Mouse (Mus musculus) bone marrow, adult 2 months (tissue): ENCODE data around the gene Wdr1. TPM values are rescaled to one million over a fixed set of nuclear protein-coding genes. Genes with fewer than 3 reads are reported as not detected.
A peak's percentile ranks its signal among the peaks of the same experiment; 100 is the strongest.
"Not testable (repeated sequence)": the region's sequence is repeated elsewhere in the genome, so short reads cannot be mapped to it uniquely, and the experiment has no call there.

Experiments
- H3K27ac ChIP-seq: fragments of 200-500 bp; 2 replicates; pipeline ENCODE4 v1.5.1; 2012; ENCODE audit warnings: low read depth, mild to moderate bottlenecking, control low read depth, inconsistent platforms, low read length; ENCODE audit not compliant: control insufficient read depth, poor library complexity, insufficient read depth
- H3K4me1 ChIP-seq: fragments of 200-500 bp; 2 replicates; pipeline ENCODE4 v1.6.1; 2011; ENCODE audit warnings: low read length; ENCODE audit not compliant: control insufficient read depth, insufficient read depth
- H3K4me3 ChIP-seq: fragments of 200-500 bp; replicated peaks from 2 replicates; pipeline ENCODE3; 2011; ENCODE audit warnings: mild to moderate bottlenecking, low read depth, low read length, control low read depth; ENCODE audit not compliant: control insufficient read depth
- CTCF ChIP-seq: fragments of 200-500 bp; IDR thresholded peaks from 2 replicates; pipeline ENCODE4 v1.5.1; 2011; ENCODE audit warnings: low read length, control low read depth; ENCODE audit not compliant: control insufficient read depth, insufficient read depth
- POLR2A ChIP-seq: fragments of 200-500 bp; IDR thresholded peaks from 2 replicates; pipeline ENCODE4 v1.6.1; 2011; ENCODE audit warnings: low read depth, mild to moderate bottlenecking, control low read depth, low read length, borderline replicate concordance; ENCODE audit not compliant: control insufficient read depth
- WGBS: fragments of 180-500 bp; shearing (Covaris S2); methylation state at CpG from one replicate; pipeline ENCODE4 v1.1.7; 2018; 5-methylcytosine and 5-hydroxymethylcytosine counted together
- polyA plus RNA-seq: library from polyadenylated mRNA; stranded (reverse); fragments of >200 nt; gene quantifications from 2 replicates; pipeline ENCODE4 v1.2.4, GENCODE M21; 2011; ENCODE audit warnings: low replicate concordance; ENCODE audit not compliant: missing spikeins, insufficient read depth, insufficient read length

Gene Wdr1
- 57.3 and 107 TPM in 2 replicates for polyA plus RNA-seq

GRCm38 (mm10) chr5:38563121-38563520, at the start of gene Wdr1:
Gene Wdr1 (minus strand): TSS chr5:38563221.
- no peak for TF ChIP-seq POLR2A
- no peak for TF ChIP-seq CTCF
- WGBS, result 86% methylated on average over 2 of the region's 2 CpGs
- Histone ChIP-seq H3K4me1 (peaks cover 5% of the 10 kb centered on the region; the same call in 1 of the 2 replicates), H3K27ac (peak within 1 kb of the TSS; percentile 98), H3K4me3 (peak within 1 kb of the TSS; percentile 73)

DNA sequence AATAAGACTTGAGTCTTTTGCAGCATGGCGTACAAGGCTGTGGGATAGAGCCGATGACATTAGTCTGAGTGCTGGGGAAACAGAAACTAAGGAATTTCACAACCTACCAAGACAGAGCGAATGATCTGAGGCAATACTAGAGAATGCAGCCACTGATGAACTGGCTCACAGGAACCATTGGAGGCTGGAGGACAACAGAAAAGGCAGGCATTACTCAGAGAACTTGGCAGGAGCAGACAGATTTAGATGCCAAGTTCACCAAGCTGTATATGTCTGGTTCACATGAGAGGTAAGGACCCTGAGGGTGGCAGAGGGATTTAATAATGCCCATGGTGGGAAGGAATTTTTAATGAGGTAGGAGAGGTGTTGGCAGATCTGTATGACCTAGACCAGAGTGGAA, 48.1 kb upstream of the Wdr1 start:
- H3K4me1 ChIP-seq, result no peaks in the 10 kb centered on the region
- TF ChIP-seq POLR2A (no peak), CTCF (no peak)
- H3K4me3 ChIP-seq, result no peak overlapping the region
- H3K27ac ChIP-seq, result no peak overlapping the region
- 40% methylated on average over 3 of the region's 3 CpGs for WGBS

DNA sequence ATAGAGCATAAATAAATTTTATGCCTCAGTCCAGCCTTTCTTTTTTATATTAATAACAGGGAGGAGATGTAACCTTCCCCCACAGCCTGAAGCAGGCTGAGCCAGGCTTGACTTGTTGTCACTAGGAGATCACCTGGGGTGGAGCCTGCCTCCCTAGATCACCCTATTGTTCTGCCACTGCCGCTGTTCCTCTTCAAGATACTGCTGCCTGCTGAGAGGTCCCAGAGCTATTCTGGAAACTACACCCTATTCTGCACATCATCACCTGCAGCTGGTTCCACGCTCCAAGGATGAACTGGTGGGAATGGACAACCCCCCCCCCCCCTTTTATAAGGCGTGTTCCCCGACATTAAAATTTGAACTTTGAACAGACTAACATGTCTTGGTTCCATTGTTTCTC, 45.2 kb upstream of the Wdr1 start:
- H3K27ac ChIP-seq, H3K4me3 ChIP-seq, H3K4me1 ChIP-seq: not testable (repeated sequence)
- 84% methylated on average over 4 of the region's 4 CpGs for WGBS

GRCm38 (mm10) chr5:38598647-38599304, 35.8 kb upstream of the Wdr1 start:
- WGBS, result 50% methylated on average over 11 of the region's 11 CpGs
- Histone ChIP-seq H3K27ac (no peak overlapping the region), H3K4me1 (no peaks in the 10 kb centered on the region), H3K4me3 (no peak overlapping the region)
- no peak for TF ChIP-seq CTCF
- TF ChIP-seq POLR2A, result no peak

DNA sequence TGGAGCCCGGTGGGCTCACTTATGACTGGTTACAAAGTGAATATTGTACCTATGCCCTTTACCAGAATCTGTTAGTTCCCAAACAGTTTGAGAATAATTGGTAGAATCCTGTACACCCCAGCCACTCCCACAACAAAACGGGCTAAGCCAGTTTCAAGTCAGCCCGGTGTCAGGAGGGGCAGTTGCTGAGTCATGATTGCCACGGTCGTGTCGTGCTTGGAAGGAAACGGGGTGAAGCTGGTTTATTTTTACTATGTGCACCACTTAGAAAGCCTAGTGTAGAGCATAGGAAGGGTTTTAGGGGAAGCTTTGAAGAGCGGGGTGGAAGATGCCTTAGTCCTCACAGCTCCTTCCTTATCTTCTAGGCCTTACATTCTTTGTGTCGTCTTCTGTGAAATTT, 25.9 kb upstream of the Wdr1 start:
- Histone ChIP-seq H3K4me1 (no peaks in the 10 kb centered on the region), H3K27ac (no peak overlapping the region), H3K4me3 (no peak overlapping the region)
- TF ChIP-seq CTCF, result no peak
- no peak for TF ChIP-seq POLR2A
- WGBS, result 8% methylated on average over 9 of the region's 9 CpGs

- TF ChIP-seq POLR2A (no peak), CTCF (no peak)
- no peak overlapping the region for H3K4me3 ChIP-seq
- H3K4me1 ChIP-seq, result no peaks in the 10 kb centered on the region
- no peak overlapping the region for H3K27ac ChIP-seq
- WGBS, result 71% methylated on average over 2 of the region's 2 CpGs
Measured at GRCm38 (mm10) chr5:38585450-38585849, 22.4 kb upstream of the Wdr1 start.

- 70% methylated on average over 4 of the region's 4 CpGs for WGBS
- no peak overlapping the region for H3K4me3 ChIP-seq
- no peaks in the 10 kb centered on the region for H3K4me1 ChIP-seq
- TF ChIP-seq POLR2A (no peak), CTCF (no peak)
- H3K27ac ChIP-seq, result no peak overlapping the region
Measured at GRCm38 (mm10) chr5:38583026-38583425, 20.0 kb upstream of the Wdr1 start.

DNA sequence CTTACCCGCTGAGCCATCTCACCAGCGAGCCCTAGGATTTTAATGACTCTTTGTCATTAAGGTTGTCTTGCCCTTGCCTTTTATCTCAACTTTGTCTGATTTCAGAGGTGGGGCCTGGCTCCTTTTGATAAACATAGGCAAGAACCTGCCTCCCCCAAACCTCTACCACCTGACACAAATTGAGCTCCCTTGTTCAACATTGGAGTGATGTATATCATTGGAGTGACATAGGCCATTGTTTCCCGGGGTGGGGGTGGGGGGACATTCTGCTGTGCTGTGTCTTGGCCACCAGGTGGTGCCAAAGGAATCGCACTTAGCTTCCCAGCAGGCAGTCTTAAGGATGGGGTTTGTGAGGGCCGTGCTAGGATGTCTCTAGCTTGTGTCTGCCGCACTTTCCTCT, 17.7 kb upstream of the Wdr1 start:
- Histone ChIP-seq H3K27ac (no peak overlapping the region), H3K4me3 (no peak overlapping the region), H3K4me1 (no peaks in the 10 kb centered on the region)
- WGBS, result 32% methylated on average over 6 of the region's 6 CpGs
- TF ChIP-seq POLR2A (no peak), CTCF (peak; percentile 85)

GRCm38 (mm10) chr5:38570876-38571275, 7.9 kb upstream of the Wdr1 start:
- Histone ChIP-seq H3K4me3 (no peak overlapping the region), H3K27ac (no peak overlapping the region), H3K4me1 (no peaks in the 10 kb centered on the region; the same call in 1 of the 2 replicates)
- TF ChIP-seq CTCF, result peak; percentile 28; the same call in 1 of the 2 replicates
- no peak for TF ChIP-seq POLR2A
- WGBS, result 84% methylated on average over 2 of the region's 2 CpGs
